Mouse (Mus musculus) splenic B cell, adult 2 months (primary cell): ENCODE measurements at regions not wholly inside any gene's neighbourhood (a gene's known extent, or its start where the extent isn't known, plus 50 kb on each side); places are given as distances from the start of the nearest gene placed in this dataset.
"Not testable (repeated sequence)": the region's sequence is repeated elsewhere in the genome, so short reads cannot be mapped to it uniquely, and the experiment has no call there.

ENCODE experiments used
- DNase-seq: peaks from one replicate; pipeline ENCODE4 v3.0.0-alpha.2; 2011; ENCODE audit warnings: low read depth, low spot score
- H3K27me3 ChIP-seq: 2 replicates; pipeline ENCODE4 v1.6.1; 2012; ENCODE audit warnings: mild to moderate bottlenecking, low read length, moderate library complexity, mixed read lengths; ENCODE audit not compliant: control insufficient read depth, poor library complexity, insufficient read depth, severe bottlenecking
- H3K36me3 ChIP-seq: 2 replicates; pipeline ENCODE4 v1.6.1; 2012; ENCODE audit warnings: mild to moderate bottlenecking, low read length, moderate library complexity, mixed read lengths; ENCODE audit not compliant: control insufficient read depth, poor library complexity, insufficient read depth, severe bottlenecking

DNA sequence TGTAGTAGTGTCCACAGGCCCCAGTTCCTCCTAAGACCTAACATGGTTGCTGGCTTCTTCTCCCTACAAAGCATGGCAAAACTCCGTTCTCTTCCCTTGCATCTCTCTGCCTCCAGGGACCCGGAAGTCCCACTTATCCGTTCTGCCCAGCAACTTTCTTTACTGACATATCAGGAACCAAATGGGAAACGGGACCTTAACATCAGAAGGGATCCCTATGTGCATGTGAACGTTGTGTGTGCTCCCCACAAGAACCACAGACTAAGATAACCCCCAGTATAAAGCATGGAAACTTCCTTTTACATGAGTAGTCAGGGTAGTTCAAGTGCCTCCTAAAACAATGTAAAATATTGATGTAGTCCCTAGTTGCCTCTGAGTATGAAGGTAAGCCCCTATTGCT is 61.6 kb downstream of the Zxdb start:
- no peak for DNase-seq

DNA sequence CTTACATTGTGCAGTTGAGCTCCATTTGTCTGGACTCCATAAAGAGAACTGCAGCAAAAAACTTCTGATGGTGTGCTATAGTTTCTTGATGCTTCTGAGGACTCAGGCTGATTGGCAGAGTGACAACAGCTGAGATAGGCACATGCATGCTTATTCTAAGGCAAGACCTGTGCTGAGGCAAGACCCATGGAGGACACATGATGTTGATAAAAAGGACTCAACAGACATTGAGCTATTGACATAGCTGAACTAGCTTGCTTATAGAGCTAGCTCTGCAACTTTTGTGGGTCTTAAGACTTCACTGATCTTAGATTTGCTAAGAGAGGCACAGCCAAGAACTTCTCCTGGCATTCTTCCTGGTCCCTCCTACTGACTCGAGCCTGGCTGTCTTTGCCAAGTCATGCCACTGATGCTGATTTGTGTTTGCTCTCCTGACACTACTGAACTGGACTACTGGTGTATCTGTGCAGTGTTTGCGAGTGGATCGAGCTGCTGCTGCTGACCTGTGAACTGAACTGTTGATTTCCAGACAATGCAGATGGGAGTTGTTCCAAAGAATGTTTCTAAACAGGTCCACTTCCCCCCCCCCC is 64.1 kb downstream of the Zxdb start:
- no peak for DNase-seq
- H3K27me3 ChIP-seq: no peaks in the 10 kb centered on the region
- H3K36me3 ChIP-seq: no peaks in the 10 kb centered on the region

More for the DNA sequence above, 61.6 kb downstream of the Zxdb start:
- Histone ChIP-seq H3K27me3 (no peaks in the 10 kb centered on the region), H3K36me3 (no peaks in the 10 kb centered on the region)

DNA sequence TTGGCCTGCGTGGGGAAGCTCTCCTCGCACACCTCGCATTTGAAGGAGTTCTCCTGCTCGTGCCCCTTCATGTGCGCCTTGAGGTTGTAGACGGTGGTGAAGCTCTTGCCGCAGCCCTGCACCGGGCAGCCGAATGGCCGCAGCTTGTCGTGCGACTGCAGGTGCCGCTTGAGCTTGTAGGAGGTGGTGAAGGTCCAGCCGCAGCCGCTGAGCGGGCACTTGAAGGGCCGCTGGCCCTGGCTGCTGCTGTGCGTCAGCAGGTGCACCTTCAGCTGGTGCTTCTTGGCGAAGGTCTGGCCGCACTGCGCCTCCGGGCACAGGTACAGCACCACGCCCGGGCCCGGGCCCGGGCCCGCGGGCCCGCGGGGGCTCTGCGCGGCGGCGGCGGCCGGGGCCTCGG is 72.5 kb downstream of the Zxdb start:
- not testable (repeated sequence) for DNase-seq, H3K36me3 ChIP-seq, H3K27me3 ChIP-seq

DNA sequence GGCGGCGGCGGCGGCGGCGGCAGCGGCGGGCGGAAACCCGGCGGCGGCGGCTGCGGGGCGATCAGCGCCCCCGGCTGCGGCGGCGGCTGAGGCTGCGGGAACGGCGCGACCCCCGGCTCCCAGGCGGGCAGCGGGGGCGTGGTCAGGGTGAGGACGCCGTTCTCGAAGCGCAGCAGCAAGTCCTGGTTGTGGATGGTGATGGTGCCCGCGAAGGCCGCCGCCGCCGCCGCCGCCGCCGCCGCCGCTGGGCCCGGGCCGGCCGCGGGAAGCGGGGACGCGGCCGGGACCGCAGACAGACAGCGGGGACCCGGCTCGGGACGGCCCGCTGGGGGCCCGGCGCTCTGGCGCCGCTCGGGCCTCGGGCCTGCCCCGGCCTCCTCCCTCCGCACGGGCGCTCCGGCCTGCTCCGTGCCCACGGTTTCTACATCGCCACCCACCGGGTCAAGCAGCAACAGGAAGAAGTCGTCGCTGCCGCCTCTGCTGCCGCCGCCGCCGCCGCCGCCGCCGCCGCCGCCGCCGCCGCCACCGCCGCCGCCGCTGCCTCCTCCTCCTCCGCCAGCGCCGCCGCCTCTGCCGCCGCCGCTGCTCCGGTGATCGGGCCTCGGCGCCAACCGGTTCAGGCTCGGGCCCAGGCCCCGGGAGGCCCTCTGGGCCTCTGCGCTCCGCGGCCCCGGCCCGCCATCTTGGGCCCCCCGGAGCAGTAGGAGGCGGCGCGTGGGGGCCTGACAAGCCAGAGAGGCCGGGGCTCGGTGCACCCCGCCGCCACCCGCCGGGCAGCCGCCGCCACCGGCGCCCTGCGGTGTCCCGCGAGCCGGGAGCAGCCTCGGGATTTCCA is 73.2 kb downstream of the Zxdb start:
- H3K27me3 ChIP-seq, H3K36me3 ChIP-seq, DNase-seq: not testable (repeated sequence)

DNA sequence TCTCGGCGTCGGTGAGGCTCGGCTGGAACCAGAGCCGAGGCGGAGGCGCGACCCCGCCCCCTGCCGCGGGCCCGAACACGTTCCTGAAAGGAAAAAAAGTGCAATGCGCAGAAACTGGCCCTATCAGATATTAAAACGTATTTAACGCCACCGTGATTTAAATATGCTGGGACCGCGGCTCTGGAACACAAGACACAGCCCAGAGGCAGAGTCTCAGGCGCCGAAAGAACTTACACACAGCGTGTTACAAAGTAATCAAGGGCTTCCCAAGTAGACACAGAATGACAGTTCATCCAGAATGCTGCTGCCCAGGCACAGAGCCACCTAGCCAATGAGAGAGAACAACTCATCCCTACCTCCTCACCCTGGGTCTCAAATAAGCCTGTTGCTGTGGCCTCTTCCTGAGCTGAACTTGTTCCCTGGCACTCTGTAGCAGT is 73.8 kb downstream of the Zxdb start:
- not testable (repeated sequence) for DNase-seq, H3K36me3 ChIP-seq, H3K27me3 ChIP-seq

DNA sequence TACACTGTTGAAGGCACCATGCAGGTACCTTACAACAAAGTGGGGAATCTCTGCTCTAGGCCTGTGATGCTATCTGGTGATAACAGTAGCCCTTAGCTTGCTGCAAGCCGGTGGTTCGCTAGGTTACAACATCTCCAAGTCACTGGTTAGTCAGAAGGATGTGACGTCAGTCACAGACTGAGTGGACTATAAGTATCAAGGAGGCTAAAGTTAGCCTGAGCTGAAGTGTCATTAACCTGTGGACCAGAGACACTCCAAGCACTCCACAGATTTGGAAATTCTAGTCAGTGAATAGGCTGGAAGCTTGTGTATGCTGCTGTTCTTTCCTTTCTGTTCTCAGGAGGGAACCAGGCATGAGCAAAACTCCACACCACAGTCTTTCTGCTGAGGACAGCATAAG is 88.4 kb downstream of the Zxdb start:
- not testable (repeated sequence) for H3K27me3 ChIP-seq

DNA sequence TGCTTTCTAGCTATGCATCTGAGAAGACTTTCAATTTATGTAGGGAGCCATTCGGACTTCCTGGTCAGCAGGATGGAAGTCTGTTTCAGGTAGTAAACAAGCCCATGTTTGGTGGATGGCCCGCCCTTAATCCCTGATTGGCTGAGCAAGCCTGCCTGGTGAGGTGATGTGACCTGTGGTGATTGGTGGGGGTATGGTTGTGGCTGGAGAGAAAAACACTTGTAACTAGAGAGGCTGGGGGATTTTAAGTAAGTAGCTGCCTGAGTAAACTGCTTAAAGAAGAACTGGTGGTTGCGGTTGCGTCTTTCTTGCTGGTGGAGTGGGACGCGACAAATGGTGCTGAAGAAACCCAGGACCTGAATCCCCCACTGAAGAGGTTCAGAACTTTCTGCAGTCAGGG is 103.2 kb downstream of the Zxdb start:
- not testable (repeated sequence) for DNase-seq, H3K36me3 ChIP-seq

More for the DNA sequence above, 88.4 kb downstream of the Zxdb start:
- DNase-seq, H3K36me3 ChIP-seq: not testable (repeated sequence)

DNA sequence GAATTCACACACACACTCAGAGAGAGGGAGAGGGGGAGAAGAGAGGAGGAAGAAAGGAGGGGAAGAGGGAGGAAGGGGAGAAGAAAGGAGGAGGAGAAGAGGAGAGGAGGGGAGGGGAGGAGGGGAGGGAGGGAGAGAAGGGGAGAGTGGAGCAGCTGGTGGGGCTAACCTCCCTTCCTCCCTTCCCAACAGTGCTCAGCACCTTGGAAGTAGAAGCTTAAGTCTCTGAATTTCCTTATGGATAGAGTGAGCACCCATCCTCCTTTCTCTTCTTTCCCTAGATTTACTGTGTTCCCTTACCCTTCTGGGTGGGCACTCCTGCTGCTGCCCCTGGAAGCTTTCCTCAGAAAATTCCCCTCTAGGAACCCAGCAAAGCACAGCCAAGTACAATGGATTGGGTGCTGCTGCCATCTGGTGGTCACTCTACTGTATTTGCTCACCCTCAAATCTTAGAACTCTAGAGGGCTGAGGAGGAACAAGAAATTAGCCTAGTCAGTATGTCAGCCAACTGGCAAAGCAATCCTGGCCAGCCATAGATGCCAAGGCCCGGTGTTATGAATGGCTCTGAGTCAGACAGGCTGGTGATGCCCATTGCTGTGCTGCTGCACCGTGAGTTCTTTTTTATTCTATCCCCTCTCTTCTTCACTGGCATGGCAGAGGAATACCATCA is 119.9 kb downstream of the Zxdb start:
- DNase-seq, H3K36me3 ChIP-seq, H3K27me3 ChIP-seq: not testable (repeated sequence)

More for the DNA sequence above, 103.2 kb downstream of the Zxdb start:
- not testable (repeated sequence) for H3K27me3 ChIP-seq

DNA sequence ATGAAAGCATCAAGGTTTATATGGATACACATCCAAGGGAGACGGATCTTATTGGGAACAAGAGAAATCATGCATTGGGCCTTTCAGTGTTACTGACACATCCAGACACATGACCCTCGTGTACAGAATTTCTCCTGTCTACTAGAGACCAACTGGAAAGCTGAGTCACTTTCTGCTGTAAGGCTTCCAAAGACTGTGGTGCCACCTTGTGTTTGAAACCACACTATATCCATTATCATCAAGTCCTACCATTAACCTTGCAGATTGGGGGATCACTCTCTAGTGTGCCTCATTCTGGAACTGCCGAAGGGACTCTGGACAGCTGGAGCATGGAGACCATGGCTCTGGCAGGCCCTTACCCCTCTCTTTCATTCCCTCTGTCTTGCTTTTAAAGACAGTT is 125.2 kb downstream of the Zxdb start:
- not testable (repeated sequence) for H3K36me3 ChIP-seq, DNase-seq, H3K27me3 ChIP-seq

DNA sequence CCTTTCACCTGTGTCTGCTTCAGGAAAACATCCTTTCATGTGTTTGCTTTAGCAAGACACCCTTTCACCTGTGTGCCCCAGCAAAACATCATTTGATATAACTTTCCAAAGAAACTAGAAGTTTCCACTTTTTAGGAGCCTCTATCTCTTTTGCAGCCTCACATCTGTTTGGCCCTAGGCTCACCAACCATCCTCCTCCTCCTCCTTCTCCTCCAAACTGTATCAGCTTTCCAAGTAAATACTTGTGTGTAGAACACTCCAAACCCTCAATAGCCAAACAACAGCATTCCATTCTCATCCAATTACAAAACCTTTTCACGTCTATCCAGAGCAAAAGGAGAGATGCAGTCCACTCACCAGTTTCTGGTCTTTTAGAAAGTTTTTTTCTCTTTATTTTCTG is 133.1 kb downstream of the Zxdb start:
- no peak for DNase-seq
- no peaks in the 10 kb centered on the region for H3K36me3 ChIP-seq
- no peaks in the 10 kb centered on the region for H3K27me3 ChIP-seq

DNA sequence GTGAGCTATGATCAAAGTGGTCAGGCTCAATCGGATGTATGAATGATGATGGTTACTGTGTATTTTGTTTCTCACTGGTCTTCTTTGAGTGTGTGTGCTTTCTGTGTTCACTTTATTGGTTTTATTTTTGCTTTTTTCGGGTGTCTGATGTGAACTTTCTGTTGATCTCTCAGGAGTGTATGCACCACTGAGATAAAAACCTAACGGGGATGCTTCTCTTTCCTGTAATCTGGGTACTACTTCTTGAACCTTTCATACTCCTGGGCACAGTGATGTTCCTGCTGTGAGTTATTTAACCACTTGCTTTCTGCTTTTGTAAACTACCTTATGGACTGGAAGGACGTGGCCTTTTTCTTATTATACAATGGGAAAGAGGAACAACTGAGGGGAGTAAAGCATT is 133.6 kb downstream of the Zxdb start:
- no peak for DNase-seq
- H3K36me3 ChIP-seq: no peaks in the 10 kb centered on the region
- no peaks in the 10 kb centered on the region for H3K27me3 ChIP-seq

DNA sequence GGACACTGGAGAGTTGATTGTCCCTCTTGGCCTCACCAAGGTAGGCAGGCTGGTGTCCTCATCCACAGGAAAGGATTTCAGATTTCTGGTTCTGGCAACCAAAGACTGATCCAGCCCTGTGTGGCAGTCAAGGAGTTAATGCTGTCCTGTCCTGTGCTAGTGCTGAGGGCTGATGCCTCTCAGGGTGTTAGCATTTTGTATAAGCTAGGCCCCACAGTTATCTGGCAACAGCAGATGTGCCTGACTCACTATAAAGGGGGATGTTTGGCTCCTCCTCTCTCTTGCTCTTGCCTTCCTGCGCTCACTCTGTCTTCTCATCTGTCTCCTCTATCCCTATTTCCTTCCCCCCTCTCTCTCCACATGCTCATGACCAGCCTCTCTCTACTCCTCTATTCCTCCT is 138.8 kb downstream of the Zxdb start:
- no peak for DNase-seq
- Histone ChIP-seq H3K36me3 (no peaks in the 10 kb centered on the region), H3K27me3 (no peaks in the 10 kb centered on the region)

DNA sequence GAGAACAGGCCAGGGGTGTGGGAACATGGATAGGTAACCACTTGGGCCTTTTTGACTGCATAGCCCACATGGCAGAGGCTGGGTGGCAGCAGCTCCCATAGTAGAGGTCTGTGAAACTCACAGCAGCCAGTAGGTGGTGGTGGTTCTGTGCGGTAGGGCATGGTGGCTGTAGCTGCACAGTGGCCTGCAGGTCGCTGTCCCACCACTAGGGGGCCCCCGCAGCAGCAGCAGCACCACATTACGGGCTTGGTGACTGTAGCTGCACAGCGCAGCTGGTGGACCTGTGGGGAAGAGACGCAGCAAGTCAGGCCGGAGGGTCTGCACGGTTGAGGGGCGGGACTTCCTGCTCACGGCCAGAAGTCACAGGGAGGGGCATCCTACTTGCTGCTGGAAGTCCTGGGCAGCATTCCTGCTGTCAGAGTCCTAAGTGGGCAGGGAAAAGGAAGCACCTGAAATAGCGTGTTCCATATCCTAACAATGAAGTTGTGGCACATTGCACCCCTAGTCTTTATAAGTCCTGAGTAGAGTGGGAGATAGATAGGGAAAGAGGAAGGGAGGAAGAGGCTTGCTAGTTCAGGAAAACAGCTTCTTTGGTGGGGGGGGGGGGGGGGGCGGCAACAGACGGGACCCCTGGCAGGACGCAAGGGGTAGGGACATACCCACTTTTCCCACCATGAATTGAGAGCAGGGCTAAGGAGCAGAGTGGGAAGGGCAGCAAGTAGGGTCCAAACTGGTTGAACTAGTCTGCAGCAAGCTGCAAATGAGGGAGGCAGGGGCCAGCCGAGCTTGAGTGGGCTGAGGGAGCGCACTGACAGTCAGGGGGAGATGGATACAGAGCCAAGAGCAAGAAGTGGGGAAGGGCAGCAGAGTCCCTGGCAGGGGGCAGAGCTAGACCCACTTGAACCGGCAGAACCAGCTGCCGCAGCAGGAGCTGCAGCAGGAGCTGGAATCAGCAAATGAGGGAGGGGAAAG is 141.4 kb downstream of the Zxdb start:
- no peaks in the 10 kb centered on the region for H3K36me3 ChIP-seq
- peak; percentile 89 for DNase-seq
- H3K27me3 ChIP-seq: no peaks in the 10 kb centered on the region

DNA sequence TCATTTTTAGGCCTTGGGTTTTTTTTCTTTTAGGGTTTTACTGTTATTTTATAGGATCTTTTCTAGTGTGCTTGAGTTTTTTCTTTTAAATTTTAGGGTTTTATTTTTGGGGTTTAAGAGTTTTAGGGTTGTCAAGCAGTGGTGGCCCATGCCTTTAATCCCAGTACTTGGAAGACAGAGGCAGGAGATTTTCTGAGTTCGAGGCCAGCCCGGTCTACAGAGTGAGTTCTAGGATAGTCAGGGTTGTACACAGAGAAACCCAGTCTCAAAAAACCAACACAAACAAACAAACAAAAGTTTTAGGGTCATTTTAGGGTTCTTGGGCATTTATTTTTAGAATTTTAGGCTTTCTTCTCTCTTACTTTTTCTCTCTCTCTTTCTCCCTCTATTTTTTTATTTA is 142.9 kb downstream of the Spin4 start:
- not testable (repeated sequence) for H3K27me3 ChIP-seq, DNase-seq, H3K36me3 ChIP-seq
